Mouse (Mus musculus): Measurements from ENCODE around the gene Spsb1. TPM values are rescaled to one million over a fixed set of nuclear protein-coding genes. Genes with fewer than 3 reads are reported as not detected.

The Spsb1 gene
- total RNA-seq, 2 experiments from 2014 or later, result not detected

DNA sequence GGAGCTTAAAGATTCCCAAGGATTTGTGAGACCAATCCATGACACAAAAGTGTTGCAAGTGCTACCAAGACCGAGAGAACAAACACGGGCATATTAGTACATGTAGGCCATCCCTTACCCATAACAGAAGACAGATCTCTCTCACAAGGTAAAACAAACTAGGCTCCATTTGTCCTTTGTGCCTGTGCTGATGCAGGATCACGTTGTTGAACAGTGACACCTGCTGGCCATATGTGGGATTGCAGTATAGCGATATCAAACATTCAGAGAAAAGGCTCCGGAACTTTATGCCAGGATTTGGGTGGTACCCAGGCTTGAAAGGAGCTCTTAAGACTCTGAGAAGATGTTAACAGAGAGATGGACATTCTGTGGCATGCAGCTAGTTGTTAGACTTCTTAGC, 3.7 kb upstream of the Spsb1 start:
- no peak; the same call in 1 of the 2 replicates for ATAC-seq (replicated peaks; ENCODE audit: low FRiP score, poor library complexity, severe bottlenecking)

DNA sequence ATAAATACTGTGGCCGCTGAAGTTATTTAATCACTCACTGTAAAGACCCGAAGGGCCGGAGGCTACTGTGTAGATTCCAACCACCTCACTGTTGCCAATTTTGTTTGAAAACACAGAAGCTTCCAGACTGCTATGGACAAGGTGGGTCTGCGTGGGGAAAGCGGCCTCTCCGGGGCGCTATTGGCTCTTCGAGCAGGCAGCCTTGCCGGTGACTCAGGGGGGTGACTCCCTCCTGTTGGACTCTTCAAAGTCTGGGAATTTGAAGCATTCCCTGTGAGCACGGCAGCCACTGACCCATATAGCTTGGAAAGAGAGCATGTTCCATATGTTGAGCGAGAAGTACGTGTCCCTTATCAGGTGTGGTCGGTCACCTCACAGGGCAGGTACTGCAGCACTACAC, 1.2 kb upstream of the Spsb1 start:
- ATAC-seq (replicated peaks; ENCODE audit: low FRiP score, poor library complexity, severe bottlenecking), result no peak

DNA sequence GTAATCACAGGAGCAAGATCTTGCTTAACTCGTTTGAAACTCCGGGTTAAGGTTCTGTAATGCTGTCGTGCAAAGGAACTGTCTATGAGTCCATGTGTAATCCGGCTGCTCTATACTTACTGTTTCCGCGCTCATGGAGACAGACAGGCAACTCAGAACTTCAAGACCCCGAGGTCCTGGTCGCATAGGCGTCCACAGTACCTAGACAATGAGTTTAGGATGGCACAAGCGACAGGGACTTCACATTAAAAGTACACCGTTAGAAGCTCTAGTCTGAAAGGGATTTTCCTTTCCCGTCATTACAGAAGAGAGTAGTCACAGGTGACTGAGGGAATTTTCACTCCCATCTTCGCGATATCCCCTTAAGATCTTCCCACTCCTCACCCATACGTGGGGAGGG, 788 bp upstream of the Spsb1 start:
- no peak for ATAC-seq (replicated peaks; ENCODE audit: low FRiP score, poor library complexity, severe bottlenecking)

DNA sequence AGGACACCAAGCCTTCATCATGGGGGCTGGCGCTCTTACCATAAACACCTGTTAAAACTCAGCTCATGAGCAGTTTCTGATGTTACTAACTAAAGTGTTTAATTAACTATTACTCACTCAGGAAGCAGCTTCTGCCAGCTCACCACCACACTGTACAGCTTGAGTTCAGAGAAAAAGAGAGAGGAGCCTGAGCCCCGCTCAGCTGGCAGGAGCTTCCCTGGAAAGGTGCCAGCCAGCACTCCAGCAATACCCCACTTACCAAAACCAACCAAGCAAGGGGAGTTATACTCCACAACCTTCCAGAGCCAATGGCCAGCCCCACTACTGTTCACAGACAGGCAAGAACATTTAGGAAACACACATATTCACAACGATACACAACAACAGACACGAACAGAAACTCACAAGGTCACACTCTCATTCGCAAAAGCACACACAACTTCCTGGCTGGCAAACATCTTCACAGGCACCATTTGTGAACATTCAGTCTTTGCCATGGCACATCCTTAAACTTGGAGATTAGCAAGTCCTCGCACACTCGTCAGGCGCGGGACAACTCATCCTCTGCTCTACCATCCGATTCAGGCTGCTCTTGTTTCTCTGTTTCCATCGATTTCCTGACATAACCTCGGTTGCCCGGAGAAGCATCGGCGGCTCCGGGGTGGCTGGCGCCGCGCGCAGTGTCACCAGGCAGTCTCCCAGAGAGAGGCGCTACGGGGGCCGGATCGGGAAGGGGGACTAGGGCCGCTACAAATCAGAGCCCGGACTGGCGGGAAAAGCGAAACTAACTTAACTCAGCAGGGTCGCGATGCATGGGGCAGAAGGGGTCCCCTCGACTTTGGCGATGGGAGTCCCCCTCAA, 992 bp downstream of the Spsb1 start:
- no peak for ATAC-seq (replicated peaks; ENCODE audit: low FRiP score, poor library complexity, severe bottlenecking)

DNA sequence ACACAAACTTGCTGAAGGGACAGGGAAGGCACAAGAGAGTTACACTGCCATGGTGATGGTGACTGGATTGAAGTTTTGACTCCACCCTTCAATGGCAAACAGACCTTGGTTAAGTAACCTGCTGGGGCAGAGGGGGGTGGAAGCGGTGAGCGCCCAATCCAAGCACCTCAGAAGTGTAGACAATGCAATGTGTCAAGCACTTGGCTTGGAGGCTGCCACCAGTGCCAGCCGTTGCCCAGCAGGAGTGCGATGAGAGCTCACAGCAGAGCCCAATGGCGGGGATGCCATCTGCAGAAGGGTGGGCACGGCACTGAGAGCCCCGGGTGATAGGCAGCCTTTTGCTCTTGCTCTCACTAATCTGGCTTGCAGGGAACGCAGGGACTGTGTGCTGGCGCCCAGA, 2.6 kb downstream of the Spsb1 start:
- no peak for ATAC-seq (replicated peaks; ENCODE audit: low FRiP score, poor library complexity, severe bottlenecking)

DNA sequence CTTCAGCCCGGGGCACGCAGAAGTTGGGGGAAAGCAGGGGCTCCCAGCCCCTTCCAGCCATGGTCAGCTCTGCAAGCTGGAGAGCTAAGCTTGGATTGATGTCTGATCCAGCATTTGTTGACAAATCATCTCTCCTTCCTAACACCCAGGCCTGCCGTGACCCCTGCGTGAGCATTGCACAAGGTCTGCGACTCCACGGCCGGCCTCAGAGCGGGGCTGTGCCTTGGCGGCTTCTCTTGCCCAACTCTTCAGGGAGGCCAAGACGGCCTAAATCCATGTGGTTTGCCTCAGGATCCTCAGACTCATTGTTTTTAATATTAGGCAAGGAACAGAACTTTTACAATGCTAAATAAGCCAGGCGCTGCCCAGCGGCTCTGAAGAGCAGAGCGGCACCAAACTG, 3.6 kb downstream of the Spsb1 start:
- ATAC-seq (replicated peaks; ENCODE audit: low FRiP score, poor library complexity, severe bottlenecking), result no peak

DNA sequence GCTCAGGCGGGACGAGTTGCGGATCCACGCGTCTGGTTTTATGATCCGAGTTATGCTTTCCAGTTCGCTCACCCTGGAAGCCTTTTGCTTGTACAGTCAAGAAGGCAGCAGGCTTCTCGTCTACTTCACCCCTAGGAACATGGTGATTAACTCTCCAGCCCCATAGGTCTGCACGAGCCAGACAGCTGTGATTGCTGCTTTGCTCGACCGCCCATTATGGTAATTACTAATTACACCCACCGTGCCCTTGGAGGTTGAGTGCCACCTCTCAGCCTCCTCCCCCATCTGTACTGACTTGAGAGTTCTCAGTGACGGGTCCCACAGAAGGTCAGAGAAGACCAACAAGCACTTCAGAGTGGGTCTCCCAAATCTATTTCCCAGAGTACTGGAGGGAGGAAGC, 5.2 kb downstream of the Spsb1 start:
- no peak for ATAC-seq (replicated peaks; ENCODE audit: low FRiP score, poor library complexity, severe bottlenecking)

DNA sequence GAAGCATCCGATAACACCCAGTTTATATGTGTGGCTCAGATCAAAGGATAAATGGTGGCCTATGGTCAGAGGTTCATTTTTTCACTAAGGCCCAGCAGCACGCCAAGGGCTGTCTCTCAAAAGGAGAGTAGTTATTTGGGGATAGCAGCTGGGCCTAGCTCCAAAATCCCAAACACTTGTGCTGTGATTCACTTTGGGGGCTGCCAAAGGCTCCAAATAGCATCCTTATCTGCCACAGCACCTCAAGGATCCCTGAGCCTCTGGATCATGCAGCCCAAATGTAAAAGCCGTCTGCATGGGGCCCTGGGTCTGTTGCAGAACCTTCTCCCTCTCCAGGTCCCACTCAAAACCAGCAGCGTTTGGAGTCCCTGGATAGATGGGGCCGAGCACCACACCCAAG, 6.7 kb downstream of the Spsb1 start:
- ATAC-seq (replicated peaks; ENCODE audit: low FRiP score, poor library complexity, severe bottlenecking), result no peak

DNA sequence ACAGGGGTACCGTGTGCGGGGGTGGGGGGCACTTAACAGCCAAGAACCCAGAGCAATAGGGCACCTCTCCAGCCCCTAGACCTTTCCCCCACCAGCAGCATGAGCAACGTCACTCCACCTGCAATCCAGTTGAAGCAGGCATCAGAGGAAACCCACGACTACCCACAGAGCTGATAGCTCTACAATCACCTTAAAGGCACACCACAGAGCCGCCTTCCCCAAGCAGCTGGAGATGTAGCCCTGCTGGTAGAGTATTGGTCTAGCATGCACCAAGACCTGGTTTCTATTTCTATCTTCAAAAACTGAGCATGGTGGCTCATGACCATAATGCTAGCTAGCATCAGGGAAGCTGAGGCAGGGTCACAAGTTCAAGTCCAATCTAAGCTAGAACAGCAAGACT, 7.4 kb downstream of the Spsb1 start:
- no peak for ATAC-seq (replicated peaks; ENCODE audit: low FRiP score, poor library complexity, severe bottlenecking)

DNA sequence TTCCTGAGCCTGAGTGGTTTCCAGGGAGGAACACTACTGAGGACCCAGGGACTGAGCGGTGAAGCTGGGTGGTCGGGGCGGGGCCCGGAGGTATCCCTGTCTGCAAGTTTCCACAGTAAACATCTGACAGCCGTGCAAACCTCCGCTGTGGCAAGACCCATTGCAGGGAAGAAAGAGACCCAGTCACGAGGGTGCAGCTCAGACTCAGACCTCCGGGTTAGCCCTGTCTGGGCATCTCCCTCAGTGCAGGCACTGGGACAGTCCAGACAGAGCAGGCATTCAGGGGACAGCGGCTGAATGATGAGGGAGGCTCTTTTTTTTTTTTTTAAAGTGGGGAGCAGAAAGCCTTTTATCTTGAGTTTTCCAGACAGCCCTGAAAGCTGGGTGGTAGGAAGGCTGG, 9.6 kb downstream of the Spsb1 start:
- ATAC-seq (replicated peaks; ENCODE audit: low FRiP score, poor library complexity, severe bottlenecking), result no peak

DNA sequence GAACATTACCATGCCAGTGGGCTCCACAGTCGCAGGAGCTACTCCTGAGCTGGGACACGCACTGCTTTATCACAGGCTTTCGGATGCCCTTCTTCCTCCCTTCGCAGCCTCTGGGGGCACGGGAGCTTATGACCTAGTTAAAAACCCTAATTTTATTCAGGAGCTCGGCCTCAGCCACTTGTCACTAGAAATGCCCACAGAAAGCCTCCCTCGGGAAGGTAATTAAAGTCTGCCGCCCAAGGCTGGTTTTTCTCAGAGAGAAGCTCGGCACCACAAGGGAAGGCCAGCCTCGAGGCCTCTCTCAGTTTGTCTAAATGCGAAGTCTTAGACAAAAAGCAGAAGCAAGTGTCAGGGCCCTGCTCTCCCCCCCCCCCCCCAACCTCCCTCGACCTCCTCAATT, 10.6 kb downstream of the Spsb1 start:
- no peak for ATAC-seq (replicated peaks; ENCODE audit: low FRiP score, poor library complexity, severe bottlenecking)

DNA sequence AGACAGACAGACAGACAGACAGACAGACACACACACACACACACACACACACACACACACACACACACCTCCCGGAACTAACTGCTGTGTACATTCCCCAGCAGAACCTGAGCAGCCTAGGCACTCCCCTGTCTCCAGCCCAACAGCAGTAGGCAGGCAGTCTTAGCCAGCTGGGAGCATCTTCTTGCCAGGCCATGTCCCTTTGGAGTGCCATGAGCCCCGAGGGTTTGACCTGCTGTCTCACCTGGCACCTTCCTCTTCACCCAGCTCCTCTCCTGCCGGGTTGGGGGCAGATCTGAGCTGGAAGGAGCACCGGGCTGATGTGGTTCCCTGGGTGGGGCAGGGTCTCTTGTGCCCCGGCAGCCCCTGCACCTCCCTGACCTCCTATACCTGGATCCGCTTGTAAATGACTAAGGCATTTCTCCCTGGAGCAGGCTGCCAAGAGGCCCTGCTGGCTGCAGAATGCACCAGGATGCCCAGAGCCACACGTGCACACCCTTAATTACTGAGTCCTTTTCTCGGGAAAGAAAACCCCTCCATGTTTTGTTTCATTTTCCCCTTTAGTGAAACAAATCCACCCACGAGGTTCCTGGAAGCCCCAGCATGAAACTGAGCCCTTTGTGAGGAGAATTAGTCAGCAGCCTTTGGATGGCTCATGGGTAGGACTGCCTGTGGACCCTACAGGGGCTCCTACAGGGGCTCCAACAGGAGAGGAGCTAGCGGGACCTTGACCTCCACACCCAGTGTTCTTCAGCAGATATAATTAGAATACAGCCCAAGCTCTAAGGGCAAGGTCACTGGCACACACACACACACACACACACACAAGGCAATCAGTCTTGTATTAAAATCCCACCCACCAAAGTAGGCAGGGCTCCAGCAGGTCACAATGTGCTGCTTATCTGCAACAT, 11.8 kb downstream of the Spsb1 start:
- no peak for ATAC-seq (replicated peaks; ENCODE audit: low FRiP score, poor library complexity, severe bottlenecking)

DNA sequence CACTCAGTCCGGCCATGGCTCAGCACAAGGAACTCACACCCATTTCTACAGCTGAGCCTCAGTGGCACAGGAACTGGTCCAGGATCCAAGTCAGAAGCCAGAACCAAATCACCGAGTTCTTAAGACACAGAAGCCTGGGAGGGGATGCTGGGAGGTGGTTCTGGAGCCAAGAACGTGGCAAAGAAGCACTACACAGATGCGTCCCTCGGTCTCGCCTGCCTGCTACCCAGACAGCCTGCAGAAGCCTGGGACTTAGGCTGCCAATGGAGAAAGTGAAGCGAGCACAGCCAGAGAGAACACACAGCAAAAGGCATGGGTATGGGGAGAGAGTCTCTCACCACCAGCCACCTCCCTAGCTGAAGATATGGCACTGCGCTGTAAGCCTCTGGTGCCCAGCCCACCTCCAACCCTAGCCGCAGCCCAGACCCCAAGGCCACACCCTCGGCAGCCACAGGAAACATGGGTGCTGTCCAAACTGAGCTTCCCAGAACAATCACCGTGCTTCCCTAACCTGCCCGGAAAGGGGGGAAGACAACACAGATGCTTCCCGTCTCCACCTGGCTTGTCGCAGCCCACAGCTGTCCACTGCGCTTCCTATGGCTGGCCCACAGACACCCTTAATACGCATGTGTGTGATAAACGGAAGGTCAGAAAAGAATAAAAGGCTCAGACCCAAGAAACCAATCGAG, 13.6 kb downstream of the Spsb1 start:
- ATAC-seq (replicated peaks; ENCODE audit: low FRiP score, poor library complexity, severe bottlenecking), result no peak

DNA sequence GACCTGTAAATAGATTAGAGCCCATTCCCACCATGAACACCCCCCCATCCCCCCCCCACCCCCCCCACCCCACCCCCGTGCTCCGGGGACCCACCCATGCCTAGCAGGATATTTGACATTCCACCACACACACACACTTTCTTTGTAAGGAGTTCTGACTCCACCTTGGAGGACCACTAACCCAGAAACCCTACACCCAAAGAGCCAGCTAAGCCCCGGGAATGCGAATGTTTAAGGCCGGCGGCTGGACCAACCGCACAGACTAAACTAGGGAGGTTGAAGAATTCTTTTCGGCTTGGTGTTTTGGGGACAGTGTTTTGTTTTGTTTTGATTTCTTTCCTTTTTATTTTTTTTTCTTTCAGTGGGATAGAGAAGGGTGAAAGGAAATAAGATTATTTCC, 16.1 kb downstream of the Spsb1 start:
- ATAC-seq (replicated peaks; ENCODE audit: low FRiP score, poor library complexity, severe bottlenecking), result no peak

DNA sequence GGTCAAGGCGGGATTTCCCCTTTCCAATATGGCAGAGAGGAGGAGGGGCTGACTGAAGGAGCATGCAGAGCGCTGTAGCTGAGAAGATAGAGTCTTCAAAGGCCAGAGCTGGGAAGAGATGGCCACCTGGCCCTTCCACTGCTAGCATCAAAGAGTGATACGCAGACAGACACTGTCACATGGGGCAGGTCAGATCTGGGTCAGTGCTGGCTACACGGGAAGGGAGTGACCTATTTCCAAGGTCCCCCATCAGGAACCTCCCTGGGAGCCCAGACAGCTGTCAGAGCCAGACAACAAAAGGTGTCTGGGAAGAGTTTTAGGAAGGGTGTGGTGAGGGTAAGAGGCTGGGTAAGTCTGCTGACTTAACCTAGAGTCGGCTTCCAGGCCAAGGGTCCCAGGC, 17.9 kb downstream of the Spsb1 start:
- no peak for ATAC-seq (replicated peaks; ENCODE audit: low FRiP score, poor library complexity, severe bottlenecking)

DNA sequence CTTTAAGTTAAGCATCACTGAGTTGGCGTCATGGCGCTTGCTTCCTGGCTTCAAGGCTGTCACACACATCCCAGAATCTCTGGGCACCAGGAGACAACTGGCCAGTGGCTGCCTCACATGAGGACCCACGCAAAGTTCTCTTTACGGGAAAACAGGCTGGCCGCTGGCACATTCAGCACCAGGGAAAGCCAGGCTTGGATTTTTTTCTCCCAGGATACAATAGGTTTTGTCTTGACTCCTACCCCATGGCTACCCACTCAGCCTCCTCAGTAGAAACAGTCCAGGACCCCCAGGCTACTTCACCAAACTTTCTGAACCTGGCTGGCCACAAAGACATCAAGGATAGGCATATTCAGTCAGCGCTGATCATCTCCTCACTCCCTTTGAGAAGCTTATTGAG, 19.4 kb downstream of the Spsb1 start:
- no peak for ATAC-seq (replicated peaks; ENCODE audit: low FRiP score, poor library complexity, severe bottlenecking)

DNA sequence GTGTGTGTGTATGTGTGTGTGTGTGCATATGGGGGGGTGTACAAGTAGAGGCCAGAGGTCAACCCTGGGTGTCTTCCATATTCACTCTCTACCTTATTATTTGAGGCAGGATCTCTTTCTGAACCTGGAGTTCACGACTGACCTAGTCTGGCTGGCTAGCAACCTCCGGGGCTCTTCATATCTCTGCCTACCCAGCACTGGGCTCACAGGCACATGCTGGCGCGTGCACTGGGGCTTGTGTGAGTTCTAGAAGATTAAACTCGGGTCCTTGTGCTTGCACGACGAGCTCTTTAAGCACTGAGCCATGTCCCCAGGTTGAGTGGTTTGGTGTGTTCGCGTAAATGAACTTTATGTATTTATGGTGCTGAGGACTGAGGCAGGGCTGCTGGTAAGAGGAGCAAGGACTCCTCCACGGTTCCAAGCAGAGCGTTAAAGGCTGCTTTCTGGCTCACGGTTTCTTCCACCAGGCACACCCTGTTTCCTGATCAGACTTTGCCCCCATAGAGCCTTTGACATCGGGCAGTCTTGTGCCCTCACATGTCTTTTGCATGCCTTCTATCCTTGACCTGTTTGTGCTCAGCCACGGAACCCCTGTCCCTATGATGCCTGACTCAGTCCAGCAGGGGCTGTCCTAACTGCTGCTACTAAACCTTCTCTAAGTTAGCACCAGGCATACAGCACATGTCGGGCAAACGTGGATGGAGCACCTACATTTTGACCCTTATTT, 21.2 kb downstream of the Spsb1 start:
- no peak for ATAC-seq (replicated peaks; ENCODE audit: low FRiP score, poor library complexity, severe bottlenecking)

DNA sequence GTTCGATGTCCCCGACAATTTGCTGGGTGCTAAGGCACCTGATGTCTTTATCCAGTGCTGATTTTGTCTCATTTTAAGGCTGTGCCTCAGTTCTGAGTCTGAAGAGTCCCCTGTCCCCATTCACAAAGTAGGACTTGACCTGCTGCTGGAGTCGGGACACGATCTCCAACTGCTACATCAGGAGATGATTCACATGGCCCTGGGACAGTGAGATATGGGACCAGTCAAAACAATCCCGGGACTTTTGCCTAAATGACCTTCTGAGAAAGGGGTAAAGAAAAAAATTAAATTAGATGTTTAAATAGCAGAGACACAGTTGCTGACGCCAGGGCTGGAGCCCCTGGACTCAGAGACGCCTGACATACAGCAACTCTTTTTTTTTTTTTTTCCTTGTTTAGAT, 21.8 kb downstream of the Spsb1 start:
- ATAC-seq (replicated peaks; ENCODE audit: low FRiP score, poor library complexity, severe bottlenecking), result no peak

DNA sequence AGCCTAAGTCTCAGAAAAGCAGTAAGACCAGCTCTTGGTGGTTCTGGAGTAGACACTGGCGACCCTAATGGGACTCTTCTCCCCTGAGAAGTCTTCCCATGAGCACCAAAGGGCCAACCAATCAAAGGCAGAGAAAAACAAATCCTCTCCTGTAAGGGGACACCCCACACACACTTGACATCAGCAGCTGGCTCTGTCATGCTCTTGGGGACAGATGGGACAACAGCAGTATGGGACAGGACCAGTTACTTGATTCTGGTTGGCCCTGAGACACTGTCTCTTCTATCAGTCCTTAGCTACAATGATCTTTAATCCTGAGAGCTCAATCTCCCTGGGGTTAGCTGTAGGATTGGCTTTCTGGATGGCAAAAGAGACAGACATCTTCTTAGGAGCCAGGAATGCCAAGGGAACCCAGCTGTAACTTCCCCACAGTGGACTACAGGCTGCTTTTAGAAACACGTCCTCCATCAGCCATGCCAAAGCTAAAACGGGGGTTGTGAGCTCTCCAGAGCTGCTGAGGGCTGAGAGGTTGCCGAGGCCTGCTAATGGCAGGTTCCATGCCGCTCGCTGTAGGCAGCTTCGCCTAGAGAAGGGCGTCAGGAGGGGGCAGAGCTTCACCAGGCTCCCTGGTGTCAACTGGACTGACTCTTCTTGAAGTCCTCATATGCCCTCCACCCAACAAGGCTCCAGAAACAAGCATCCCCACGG, 22.6 kb downstream of the Spsb1 start:
- ATAC-seq (replicated peaks; ENCODE audit: low FRiP score, poor library complexity, severe bottlenecking), result no peak
